Comparison of ENCODE assay signal across 23 mouse cellular contexts in genomic region chr19:19564657-19565056, GRCm38 (mm10).
DNase-seq lines count a peak whose midpoint lies in the region; ATAC-seq and TF ChIP-seq lines count a peak whose summit lies in the region.
"Had no signal": no experiment of that assay in that cellular context is flagged by ENCODE, and none has a peak within 500 bp of the region (broad histone marks: within the 10 kb centered on the region; RNA-seq: fewer than 3 reads in every experiment).

No protein-coding gene starts in this region.

- H3K27me3 ChIP-seq in forebrain, embryonic 10.5 days (ENCODE audit: poor library complexity, severe bottlenecking), result peaks cover 51% of the 10 kb centered on the region
- no peaks in the 10 kb centered on the region for H3K27me3 ChIP-seq in forebrain, postnatal 0 days (ENCODE audit: insufficient read depth, low read length)
- no peaks in the 10 kb centered on the region for H3K27me3 ChIP-seq in neural tube, embryonic 13.5 days
- H3K27me3 ChIP-seq: heart, embryonic 15.5 days; limb, embryonic 12.5 days had no signal

- no peaks in the 10 kb centered on the region for H3K36me3 ChIP-seq in forebrain, embryonic 10.5 days (replicated peaks)
- no peaks in the 10 kb centered on the region for H3K36me3 ChIP-seq in forebrain, postnatal 0 days (ENCODE audit: insufficient read depth)
- no peaks in the 10 kb centered on the region for H3K36me3 ChIP-seq in neural tube, embryonic 13.5 days
- H3K36me3 ChIP-seq: embryonic facial prominence, embryonic 10.5 days; heart, embryonic 15.5 days; limb, embryonic 12.5 days; midbrain, embryonic 10.5 days had no signal

- H3K27ac ChIP-seq in forebrain, embryonic 10.5 days, result no peak overlapping the region
- no peak overlapping the region for H3K27ac ChIP-seq in forebrain, postnatal 0 days (ENCODE audit: low read depth, low read length)
- H3K27ac ChIP-seq in neural tube, embryonic 13.5 days (replicated peaks), result no peak overlapping the region
- H3K27ac ChIP-seq: embryonic facial prominence, embryonic 10.5 days; heart, embryonic 15.5 days; layer of hippocampus, adult 2 months; limb, embryonic 12.5 days; midbrain, embryonic 10.5 days; stomach, postnatal 0 days had no signal

- ATAC-seq in forebrain, postnatal 0 days, result no peak
- peak; percentile 90 for ATAC-seq in neural tube, embryonic 13.5 days (ENCODE audit: low read depth)
- ATAC-seq: intestine, embryonic 16.5 days had no signal

- no peaks in the 10 kb centered on the region for H3K9me3 ChIP-seq in forebrain, embryonic 10.5 days
- no peaks in the 10 kb centered on the region for H3K9me3 ChIP-seq in forebrain, postnatal 0 days (ENCODE audit: low read length)
- H3K9me3 ChIP-seq in neural tube, embryonic 13.5 days, result no peaks in the 10 kb centered on the region
- H3K9me3 ChIP-seq: embryonic facial prominence, embryonic 10.5 days; heart, embryonic 15.5 days; limb, embryonic 12.5 days; midbrain, embryonic 10.5 days had no signal

- WGBS in forebrain, embryonic 10.5 days, result 47% methylated on average over 2 of the region's 2 CpGs
- 14% methylated on average over 2 of the region's 2 CpGs for WGBS in forebrain, postnatal 0 days
- 37% methylated on average over 2 of the region's 2 CpGs for WGBS in neural tube, embryonic 13.5 days

- peak; percentile 23 for DNase-seq in forebrain, embryonic 10.5 days (ENCODE audit: extremely low spot score, low spot score)
- no peak for DNase-seq in forebrain, postnatal 0 days
- no peak for DNase-seq in neural tube, embryonic 10.5 days (ENCODE audit: extremely low spot score, low spot score)
- peak; percentile 19 for DNase-seq in forelimb bud, embryonic 11.5 days (ENCODE audit: low read depth, low spot score)
- DNase-seq in gastrocnemius, postnatal 10 days, result no peak
- no peak for DNase-seq in adrenal gland, adult 8-10 months
- DNase-seq: adrenal gland, postnatal 14 days; cerebellum, adult 9-10 months; kidney, adult 9 months; kidney, postnatal 25 days; lung, adult 18-20 months; lung, postnatal 10 days; thymus, adult 2 months; thymus, postnatal 4 days had no signal

- no peaks in the 10 kb centered on the region for H3K4me1 ChIP-seq in forebrain, embryonic 10.5 days
- no peaks in the 10 kb centered on the region for H3K4me1 ChIP-seq in forebrain, postnatal 0 days (ENCODE audit: insufficient read depth)
- no peaks in the 10 kb centered on the region for H3K4me1 ChIP-seq in neural tube, embryonic 13.5 days (replicated peaks)
- H3K4me1 ChIP-seq: embryonic facial prominence, embryonic 10.5 days; heart, embryonic 15.5 days; limb, embryonic 12.5 days; midbrain, embryonic 10.5 days had no signal

- H3K4me3 ChIP-seq in forebrain, embryonic 10.5 days, result no peak overlapping the region
- H3K4me3 ChIP-seq in forebrain, postnatal 0 days (ENCODE audit: low read depth, low read length), result no peak overlapping the region
- H3K4me3 ChIP-seq in neural tube, embryonic 13.5 days, result no peak overlapping the region
- H3K4me3 ChIP-seq: embryonic facial prominence, embryonic 10.5 days; heart, embryonic 15.5 days; layer of hippocampus, adult 2 months; limb, embryonic 12.5 days; midbrain, embryonic 10.5 days had no signal

- TF ChIP-seq CTCF in forebrain, postnatal 0 days (IDR thresholded peaks at IDR 0.05; ENCODE audit: low read depth), result no peak

- no peak overlapping the region for H3K9ac ChIP-seq in forebrain, postnatal 0 days
- H3K9ac ChIP-seq in neural tube, embryonic 13.5 days, result no peak overlapping the region
- H3K9ac ChIP-seq: heart, embryonic 15.5 days; limb, embryonic 12.5 days had no signal

- H3K4me2 ChIP-seq in forebrain, postnatal 0 days (ENCODE audit: low read depth), result no peak overlapping the region
- no peak overlapping the region for H3K4me2 ChIP-seq in neural tube, embryonic 13.5 days
- H3K4me2 ChIP-seq: heart, embryonic 15.5 days; limb, embryonic 12.5 days; liver, embryonic 11.5 days had no signal

Comparison
In these comparisons a context has a peak if more than half of its experiments do, and no peak if none do; other contexts are left out.
1. DNase-seq: peak in forebrain, embryonic 10.5 days (single experiment) and forelimb bud, embryonic 11.5 days (single experiment); none in forebrain, postnatal 0 days (single experiment), neural tube, embryonic 10.5 days (single experiment), gastrocnemius, postnatal 10 days (single experiment) and adrenal gland, adult 8-10 months (single experiment).